Mouse (Mus musculus): ENCODE results near the gene I0C0044D17Rik.
"Not testable (repeated sequence)": the region's sequence is repeated elsewhere in the genome, so short reads cannot be mapped to it uniquely, and the experiment has no call there.

Gene I0C0044D17Rik

DNA sequence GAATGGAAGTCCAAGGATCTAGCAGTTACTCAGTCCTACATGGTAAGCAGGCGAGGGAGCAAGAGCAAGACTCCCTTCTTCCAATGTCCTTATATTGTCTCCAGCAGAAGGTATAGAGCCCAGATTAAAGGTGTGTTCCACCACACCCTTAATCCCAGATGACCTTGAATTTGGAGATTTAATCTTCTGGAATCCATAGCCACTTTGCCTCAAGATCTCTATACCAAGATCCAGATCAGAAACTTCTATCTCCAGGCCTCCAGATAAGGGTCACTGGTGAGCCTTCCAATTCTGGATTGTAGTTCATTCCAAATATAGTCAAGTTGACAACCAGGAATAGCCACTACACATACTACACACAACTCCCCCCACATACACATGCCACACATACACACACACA is at the start of gene I0C0044D17Rik:
TSS of gene I0C0044D17Rik (minus strand) at position 101 of the 400 bp plus-strand sequence.
- not testable (repeated sequence) for DNase-seq (ENCODE audit: low read depth)

DNA sequence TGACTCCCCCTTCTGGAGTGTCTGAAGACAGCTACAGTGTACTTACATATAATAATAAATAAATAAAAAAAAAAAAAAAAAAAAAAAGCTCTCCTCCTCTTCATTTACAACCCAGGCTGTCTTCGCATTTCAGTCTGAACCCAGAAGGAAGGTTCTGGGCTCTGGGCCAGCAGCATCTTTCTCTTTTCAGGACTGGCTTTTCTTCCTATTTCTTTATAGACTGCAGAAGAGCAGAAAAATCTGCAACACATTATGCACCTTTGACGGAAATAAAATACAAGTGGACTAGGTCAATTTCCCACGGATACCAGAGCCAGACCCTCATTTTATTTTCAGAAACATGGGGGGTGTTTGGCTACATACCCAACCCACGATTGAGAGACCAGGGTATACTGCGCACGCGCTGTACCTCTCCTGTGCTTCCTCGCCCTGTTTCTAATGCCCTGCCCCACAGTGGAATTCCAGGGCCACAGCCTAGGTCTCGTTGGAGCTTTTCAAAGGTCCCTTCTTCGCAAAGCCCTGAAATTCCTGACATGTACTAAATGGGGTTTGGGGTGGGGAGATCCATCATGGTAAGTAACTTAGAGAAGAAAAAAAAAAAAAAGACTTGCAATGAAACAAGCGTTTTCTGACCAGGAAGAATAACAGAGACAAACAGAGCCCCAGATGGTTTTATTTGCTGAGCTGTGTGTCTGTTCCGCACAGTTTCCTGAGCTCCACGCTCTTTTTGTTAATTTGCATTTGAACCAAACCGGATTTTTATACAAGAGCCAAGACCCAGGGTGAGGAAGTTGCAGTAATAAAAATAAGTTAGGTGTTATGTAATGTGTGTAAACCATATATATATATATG is 42.0 kb upstream of the I0C0044D17Rik start:
- DNase-seq (ENCODE audit: low read depth) = no peak

DNA sequence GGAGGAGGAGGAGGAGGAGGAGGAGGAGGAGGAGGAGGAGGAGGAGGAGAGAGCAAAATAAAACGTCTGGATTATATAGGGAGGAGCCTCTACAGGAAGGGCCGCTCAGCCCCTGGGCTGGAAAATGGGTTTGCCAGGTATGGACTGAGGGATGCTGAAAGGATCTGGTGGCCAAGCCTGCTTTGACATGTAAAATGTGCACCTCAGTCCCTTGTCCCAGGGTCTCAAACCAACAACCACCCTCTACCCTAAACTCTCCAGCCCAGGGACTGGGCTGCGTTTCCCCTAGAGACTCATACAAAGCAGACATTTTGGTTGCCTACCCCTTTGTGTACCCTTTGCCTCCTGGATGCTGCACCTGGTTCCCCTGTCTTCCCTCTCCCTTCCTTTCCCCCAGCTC is 40.9 kb upstream of the I0C0044D17Rik start:
- DNase-seq (ENCODE audit: low read depth) = no peak

DNA sequence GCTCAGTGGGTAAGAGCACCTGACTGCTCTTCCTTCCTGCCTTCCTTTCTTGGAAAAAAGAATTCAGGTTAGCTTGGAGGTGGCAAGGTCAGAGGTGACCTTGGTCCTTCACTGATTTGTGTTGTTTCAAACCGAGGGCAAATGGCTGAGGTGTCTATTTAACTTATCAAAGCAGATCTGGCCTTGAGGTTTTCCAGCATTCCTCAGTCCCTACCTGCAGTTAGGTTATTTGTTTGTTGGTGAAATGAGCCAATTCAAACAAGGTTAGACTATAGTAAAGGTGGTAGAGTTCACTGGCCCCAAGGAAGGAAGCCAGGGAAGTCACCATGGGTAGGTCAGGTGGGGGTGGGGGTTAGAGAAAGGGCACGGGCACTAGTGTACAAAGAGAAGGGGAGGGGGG is 40.5 kb upstream of the I0C0044D17Rik start:
- no peak for DNase-seq (ENCODE audit: low read depth)

DNA sequence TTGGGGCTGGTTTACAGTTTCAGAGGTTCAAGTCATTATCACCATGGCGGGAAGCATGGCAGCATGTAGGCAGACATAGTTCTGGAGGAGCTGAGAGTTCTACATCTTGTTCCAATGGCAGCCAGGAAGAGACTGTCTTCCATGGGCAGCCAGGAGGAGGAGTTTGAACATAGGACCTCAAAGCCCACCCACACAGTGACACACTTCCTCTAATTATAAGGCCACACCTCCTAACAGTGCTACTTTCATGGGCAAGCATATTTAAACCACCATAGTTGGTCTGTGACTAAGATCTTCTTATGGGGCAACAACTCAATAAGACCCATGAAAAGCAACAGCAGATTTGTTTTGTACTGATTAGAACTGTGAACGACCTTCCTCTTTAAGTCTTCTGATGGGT is 39.8 kb upstream of the I0C0044D17Rik start:
- no peak for DNase-seq (ENCODE audit: low read depth)

DNA sequence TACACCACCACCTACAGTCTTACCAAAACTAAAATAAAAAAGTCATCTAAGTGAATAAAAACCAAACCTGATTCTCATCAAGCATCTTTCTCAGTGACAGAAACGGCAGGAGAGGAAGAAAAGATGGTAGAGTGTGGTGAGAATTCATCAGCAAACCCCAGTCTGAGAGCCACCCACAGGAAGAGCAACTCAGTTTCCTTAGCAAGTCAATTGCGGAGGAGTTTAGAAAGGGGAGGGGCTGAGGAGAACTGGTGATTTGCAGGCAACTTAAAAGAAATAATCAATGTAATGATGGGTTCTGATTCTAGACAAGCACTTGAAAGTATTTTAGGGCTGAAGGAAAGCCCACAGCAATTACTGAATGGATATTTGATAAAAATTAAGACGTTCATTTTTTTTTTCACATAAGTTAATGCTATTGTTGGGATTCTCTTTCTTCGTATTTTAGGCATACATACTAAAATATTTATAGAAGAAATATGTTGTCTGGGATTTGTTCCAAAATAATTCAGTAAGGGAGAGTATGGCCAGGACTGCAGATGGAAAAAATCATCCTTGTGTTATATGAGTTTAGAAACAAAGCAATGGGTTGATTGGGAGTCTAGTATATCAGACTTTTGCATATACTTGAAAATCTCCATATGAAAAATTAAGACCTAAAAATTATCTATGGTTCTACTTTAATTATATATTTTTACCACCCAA is 34.7 kb upstream of the I0C0044D17Rik start:
- no peak for DNase-seq (ENCODE audit: low read depth)

DNA sequence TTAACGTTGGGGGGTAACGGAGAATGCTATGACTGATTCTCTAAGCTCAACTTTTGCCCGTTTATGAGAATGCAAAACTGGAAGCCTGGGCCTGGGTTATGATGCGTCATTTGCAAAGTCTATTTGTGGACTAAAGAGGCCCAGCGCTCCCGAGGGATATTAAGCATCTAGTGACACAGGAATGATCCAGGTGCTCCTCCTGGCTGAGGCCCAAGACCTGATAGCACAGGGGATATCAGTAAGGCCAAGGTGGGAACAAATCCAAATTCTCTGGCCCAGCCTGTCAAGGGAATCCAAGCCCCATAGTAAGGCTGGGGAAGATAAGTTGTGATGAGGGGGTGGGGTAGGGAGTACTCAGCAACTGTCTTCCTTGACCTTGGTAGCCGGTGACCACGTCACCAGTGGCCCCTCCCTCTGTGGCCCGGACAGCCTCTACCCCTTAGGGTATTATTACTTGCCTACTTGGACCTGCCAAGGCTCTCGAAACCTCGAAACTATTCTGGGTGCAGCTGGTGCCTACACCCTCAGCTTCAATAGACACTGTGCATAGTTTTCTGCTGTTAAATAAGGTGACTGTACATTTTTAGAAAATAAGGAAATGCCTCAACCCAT is 33.5 kb upstream of the I0C0044D17Rik start:
- DNase-seq (ENCODE audit: low read depth) = no peak

DNA sequence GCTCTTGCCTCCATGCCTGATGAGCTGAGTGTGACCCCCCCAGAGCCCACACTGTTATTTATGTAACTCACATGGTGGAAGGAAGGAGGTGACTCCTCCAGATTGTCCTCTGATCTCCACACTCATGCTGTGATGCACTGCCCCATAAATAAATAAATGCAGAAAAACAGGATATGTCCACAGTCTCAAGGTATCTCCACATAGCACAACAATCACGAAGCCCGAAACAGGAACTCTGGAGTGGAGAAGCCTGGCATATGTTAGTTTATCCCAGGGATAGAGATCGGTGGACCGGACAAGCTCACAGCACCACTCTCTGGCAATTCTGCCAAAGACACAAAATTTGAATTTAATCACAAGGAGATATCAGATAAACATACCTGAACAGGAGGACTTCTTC is 30.3 kb upstream of the I0C0044D17Rik start:
- DNase-seq (ENCODE audit: low read depth) = no peak

DNA sequence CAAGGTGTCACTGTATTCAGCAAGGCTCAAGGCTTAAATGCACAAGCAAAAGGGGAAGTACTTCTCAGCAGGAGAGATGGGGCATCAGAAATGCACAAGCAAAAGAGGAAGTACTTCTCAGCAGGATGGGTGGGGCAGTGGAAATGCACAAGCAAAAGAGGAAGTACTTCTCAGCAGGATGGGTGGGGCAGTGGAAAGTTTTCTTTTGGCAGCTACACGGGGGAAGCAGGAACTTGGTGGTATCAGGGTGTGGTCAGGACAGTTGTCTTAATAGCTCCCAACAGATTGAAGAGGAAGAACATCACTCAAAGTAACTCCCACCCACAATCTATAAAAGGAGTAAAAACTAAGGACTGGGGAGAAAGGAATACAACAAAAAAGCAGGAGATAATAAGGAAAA is 26.8 kb upstream of the I0C0044D17Rik start:
- peak; percentile 9 for DNase-seq (ENCODE audit: low read depth)

DNA sequence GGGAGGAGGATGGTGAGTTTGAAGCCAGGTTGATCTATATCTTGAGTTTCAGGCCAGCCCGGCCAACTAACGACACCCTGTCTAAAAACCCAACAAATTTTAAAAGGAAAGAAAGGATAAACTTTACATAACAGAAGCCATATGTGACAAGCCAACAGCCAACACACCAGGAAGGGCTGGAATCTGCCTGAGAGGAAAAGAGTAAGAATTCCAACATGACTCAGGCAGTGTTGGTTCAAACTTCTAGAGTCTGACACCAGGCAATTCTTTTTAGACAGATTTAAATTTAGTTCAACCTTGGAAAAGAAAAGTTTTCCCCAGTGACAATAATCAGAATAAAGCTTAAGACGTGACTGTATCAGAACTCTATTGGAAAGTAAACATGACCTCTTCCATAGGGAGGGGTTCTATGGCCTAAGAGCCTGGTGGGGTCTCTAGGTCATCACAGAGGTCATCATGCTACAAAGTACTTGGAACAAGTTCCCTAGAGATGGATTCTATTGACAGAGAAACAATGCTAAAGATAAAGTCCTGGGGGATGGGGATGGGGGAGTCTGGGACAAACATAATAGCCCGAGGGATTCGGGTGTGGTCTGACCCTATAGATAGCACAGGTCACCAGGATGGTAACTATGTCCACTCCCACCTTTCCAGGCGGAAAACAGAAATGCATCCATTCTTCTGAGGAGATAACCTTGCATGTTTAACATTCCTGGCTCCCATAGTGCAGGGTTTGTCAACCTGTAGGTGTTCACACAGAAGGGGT is 23.7 kb upstream of the I0C0044D17Rik start:
- DNase-seq (ENCODE audit: low read depth) = no peak

DNA sequence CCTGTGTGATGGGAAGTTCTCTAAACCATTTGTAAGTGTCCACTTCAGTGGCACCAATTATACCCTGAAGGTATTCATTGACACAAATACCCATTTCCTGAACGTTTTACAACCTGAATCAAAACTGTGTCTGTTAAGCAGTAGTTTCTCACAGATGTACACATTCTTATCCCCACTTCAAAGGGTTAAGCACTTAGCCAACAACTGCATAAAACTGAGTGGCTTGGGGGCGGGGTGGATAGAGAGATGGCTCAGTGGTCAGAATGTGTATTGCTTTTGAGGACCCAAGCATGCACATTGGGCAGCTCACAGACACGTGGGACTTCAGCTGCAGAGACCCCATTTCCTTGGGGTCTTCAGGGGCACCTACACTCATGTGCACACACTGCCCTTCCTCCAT is 22.8 kb upstream of the I0C0044D17Rik start:
- DNase-seq (ENCODE audit: low read depth) = no peak

DNA sequence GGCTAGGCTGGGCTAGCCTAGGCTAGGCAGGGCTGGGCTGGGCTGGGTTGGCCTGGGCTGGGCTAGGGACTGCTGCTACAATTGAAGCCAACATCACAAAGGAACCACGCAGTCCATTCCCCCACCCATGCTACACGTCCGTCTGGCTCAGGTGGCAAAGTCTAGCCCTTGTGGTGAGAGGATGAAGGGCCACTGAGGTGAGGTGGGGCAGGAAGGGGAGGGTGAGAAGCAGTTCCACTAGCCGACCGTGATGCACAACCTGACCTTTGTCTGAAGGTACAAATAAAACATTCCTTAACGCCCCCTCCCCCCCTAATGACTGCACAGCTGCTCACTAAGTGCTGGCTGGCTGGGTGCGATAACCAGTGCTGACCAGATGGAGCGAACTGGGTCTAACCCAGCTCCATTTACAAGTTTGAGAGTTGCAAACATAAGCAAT is 22.1 kb upstream of the I0C0044D17Rik start:
- DNase-seq (ENCODE audit: low read depth) = no peak

DNA sequence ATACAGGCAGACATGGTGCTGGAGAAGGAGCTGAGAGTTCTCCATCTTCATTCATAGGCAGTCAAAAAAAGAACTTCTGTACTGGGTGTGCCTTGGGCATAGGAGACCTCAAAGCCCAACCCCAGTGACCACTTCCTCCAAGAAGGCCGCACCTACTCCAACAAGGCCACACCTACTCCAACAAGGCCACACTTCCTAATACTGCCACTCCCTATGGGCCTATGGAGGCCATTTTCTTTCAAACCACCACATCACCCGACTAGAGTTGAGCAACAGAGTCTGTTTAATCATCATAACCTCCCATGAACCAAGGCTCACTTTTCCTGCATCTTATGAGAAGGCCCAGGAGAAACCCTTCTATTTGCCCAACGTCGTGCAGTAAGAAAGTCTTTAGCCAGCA is 21.6 kb upstream of the I0C0044D17Rik start:
- no peak for DNase-seq (ENCODE audit: low read depth)

DNA sequence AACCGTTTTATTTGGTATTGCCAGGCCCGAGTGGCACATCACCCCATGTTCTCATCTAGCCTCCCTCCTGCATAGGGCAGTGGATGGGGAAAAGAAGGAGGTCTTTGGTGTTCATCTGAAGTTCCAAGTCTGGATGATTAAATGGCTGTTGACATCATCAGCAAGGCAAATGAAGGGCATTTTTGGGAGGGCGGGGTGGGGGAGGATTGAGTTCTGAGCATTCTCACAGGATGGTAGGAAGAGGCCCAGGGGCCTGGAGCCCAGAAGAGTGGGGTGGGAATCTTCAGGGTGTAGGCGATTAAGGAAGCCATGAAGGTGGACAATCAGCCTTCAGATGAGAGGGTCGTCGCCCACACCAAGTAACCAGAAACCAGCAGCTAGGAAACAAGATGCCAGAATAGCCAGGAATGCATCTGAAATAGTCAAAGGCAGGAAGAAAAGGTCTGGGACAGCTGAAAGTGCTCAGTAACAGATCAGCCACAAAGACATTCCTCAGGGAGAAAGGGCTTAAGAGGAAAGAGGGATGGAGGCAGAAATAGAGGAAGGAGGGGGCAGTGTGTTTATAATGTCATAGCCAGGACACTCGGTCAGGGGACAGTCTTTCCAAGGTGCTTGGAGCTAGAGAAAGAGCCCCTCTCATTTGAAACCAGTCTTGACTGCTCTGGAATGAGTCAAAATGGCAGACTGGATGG is 20.4 kb upstream of the I0C0044D17Rik start:
- DNase-seq (ENCODE audit: low read depth) = no peak

DNA sequence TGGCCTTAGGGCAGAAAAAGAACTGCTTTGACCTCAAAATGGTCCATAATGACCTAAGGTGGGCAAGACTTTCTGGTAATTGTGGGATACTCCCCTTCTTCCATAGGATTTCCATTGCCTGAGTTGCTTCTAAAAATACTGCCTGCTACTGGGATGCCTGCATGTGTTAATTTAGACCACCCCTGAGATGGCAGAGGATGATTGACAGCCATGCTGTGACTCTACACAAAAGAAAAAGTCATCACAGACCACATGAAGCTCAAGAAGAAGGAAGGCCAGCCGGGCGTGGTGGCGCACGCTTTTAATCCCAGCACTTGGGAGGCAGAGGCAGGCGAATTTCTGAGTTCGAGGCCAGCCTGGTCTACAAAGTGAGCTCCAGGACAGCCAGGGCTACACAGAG is 17.6 kb upstream of the I0C0044D17Rik start:
- not testable (repeated sequence) for DNase-seq (ENCODE audit: low read depth)

DNA sequence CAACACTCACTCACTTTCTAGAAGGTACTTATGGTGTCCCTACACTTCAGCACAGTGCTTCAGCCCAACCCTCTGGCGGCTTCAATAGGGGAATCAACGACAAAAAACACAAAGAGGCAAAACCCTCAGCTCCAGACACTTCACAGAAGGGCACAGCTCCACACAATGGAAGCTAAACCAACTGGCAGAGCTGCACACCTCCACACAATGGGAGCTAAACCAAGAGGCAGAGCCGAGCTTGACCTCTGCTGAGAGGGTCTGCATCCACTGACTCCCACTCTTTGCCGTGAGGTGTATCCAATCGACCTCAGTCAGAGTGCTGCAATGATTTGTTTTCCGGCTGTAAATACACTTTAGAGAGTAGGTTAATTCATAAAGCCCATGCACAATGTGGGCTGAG is 16.9 kb upstream of the I0C0044D17Rik start:
- DNase-seq (ENCODE audit: low read depth) = no peak

DNA sequence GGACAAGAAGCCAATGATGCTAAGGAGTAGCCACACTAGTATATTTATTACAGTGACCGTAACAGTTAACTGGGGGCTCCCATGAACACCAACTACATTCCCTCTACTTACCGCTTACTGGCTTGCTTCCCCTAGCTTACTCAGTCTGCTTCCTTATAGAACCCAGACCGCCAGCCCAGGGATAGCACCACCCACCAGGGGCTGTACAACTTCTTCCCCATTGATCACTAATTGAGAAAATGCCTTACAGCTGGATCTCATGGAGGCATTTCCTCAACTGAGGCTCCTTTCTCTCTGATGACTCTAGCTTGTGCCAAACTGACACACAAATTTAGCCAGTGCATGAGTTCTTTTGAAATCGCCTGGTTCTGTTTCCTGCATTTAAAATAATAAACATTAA is 15.3 kb upstream of the I0C0044D17Rik start:
- DNase-seq (ENCODE audit: low read depth) = no peak

DNA sequence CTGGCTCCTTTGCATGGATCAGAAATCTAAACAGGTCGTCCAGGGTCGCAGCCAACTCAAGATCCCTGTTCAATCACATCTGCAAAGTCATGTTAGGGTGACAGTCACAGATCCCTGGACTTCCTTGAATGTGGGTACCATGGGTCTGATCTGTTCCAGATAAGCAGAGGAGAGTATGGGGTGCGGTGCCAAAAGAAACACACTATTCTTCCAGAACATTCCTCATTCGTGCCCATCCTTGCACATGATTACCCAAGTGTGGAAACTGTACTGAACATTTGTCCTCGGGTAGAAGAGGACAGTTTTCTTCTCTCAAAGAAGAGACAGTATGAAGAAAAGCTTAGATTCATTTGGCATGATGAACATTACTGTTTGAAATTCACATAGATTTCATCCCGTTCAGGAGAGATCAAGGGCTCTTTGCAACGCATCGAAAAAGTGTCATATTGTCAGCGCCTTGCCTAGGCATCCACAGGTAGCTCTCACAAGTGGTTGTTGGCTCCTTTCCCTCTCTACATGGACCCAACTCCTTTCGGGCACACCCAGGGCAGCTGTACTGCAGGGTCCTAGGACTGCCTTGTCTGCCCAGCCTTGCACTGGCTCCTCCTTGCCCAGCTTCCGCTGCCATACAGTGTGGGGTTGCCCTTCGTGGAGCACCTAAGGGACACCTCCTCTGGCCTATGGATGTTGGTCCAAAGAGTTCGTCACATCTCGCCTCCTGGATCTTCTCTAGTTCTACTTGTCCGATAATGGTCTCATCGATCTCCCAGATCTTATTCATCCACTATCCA is 14.3 kb upstream of the I0C0044D17Rik start:
- DNase-seq (ENCODE audit: low read depth) = no peak

DNA sequence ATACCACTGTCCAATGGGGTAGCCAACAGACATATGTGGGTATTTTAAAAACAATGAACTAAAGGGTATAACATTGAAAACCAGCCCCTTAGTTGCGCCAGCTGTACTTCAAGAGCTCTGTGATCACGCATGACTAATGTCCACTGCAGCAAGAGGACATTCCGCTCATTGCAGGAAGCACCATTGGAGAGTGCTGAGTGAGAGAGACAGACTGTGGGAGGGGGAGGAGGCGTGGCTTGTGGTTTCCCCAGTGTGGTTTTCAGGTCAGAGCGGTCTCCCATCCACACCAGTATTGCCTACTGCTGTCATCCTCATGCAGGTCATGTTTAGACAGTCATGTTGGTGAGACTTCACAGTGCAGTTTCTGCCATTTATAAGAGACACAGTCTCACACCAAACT is 12.9 kb upstream of the I0C0044D17Rik start:
- no peak for DNase-seq (ENCODE audit: low read depth)

DNA sequence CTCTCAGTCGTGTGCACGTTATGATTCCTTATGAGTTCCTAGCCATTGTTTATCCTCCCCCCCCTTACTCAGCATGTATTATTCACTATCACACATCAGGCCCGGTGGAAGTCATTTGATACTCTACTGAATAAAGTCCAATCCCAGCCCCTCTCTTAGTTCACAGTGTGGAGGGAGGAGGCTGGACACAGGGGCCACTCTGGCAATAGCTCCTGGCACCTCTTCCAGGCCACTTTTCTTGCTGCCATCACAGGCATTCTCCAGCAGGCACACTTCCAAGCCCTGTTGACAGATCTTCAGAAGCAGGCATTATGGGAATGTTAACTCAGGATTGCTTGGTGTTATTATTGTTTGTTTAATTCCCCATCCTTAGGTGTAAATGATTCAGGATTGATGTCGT is 11.1 kb upstream of the I0C0044D17Rik start:
- no peak for DNase-seq (ENCODE audit: low read depth)

DNA sequence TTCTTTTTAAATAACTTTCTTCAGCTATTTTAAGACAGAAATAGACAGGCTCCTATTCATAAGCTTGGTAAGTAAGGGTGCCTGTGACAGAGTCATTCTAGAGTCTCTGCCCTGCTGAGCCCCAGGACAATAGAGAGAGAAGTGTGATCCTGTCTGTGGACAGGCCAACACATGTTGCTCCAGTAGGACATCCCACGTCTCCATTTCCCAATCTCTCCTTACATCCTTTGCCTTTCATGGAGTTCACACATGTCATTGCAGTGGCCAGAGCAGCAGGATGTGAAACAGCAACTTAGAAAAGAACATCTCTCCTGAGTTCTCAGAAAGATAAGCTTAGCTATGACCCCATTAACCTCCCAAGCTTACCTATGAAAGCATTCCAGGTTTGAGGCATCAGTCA is 8.1 kb upstream of the I0C0044D17Rik start:
- no peak for DNase-seq (ENCODE audit: low read depth)

Measured in c-Kit-positive CD71-negative TER-119-negative erythroid progenitor cells, embryonic 14.5 days (primary cell).